Mouse (Mus musculus) stomach, postnatal 0 days (tissue): ENCODE results near the gene Zfyve26. TPM values are rescaled to one million over a fixed set of nuclear protein-coding genes. Genes with fewer than 3 reads are reported as not detected.

ENCODE experiments used
- ATAC-seq: fragments of 200-750 bp; cut with Nextera tagmentation; 2 replicates; pipeline ENCODE4 v1.8.0; 2017; ENCODE audit not compliant: low FRiP score, low TSS enrichment
- DNase-seq: peaks from one replicate; pipeline ENCODE4 v3.0.0-alpha.2; 2016; ENCODE audit warnings: low spot score
- H3K27ac ChIP-seq: fragments of 300-500 bp; sonication (generic); replicated peaks from 2 replicates; pipeline ENCODE4 v1.5.1; 2014; ENCODE audit warnings: mild to moderate bottlenecking, control low read depth
- H3K27me3 ChIP-seq: fragments of 300-500 bp; sonication (generic); 2 replicates; pipeline ENCODE4 v1.6.1; 2014; ENCODE audit warnings: low read length; ENCODE audit not compliant: control insufficient read depth, insufficient read depth
- H3K36me3 ChIP-seq: fragments of 300-500 bp; sonication (generic); 2 replicates; pipeline ENCODE4 v1.6.1; 2014; ENCODE audit warnings: low read length, mixed read lengths; ENCODE audit not compliant: control insufficient read depth, insufficient read depth
- H3K4me1 ChIP-seq: fragments of 300-500 bp; sonication (generic); replicated peaks from 2 replicates; pipeline ENCODE4 v1.6.1; 2014; ENCODE audit warnings: antibody characterized with exemption; ENCODE audit not compliant: control insufficient read depth, insufficient read depth
- H3K4me2 ChIP-seq: fragments of 300-500 bp; sonication (generic); replicated peaks from 2 replicates; pipeline ENCODE4 v1.6.1; 2014; ENCODE audit warnings: low read depth, mild to moderate bottlenecking, control low read depth, moderate library complexity
- H3K4me3 ChIP-seq: fragments of 300-500 bp; sonication (generic); 2 replicates; pipeline ENCODE4 v1.5.1; 2014; ENCODE audit warnings: low read depth, low read length, control low read depth
- H3K9ac ChIP-seq: fragments of 300-500 bp; sonication (generic); 2 replicates; pipeline ENCODE4 v1.6.1; 2014; ENCODE audit warnings: mild to moderate bottlenecking, low read length, control low read depth, mixed read lengths
- H3K9me3 ChIP-seq: fragments of 300-500 bp; sonication (generic); 2 replicates; pipeline ENCODE4 v1.6.1; 2016; ENCODE audit warnings: low read length; ENCODE audit not compliant: control insufficient read depth
- CTCF ChIP-seq: IDR thresholded peaks from 2 replicates; pipeline ENCODE4 v1.5.1; 2016; ENCODE audit warnings: antibody characterized with exemption, low read depth, mild to moderate bottlenecking, moderate library complexity
- EP300 ChIP-seq: optimal IDR thresholded peaks from 2 replicates; pipeline ENCODE3; 2016; ENCODE audit warnings: antibody characterized with exemption
- WGBS: fragments of 180-500 bp; shearing (Covaris S2); extraction: QIAGEN DNeasy Blood & Tissue Kit; methylation state at CpG from one replicate; pipeline ENCODE4 v1.1.7; 2014; 5-methylcytosine and 5-hydroxymethylcytosine counted together
- polyA plus RNA-seq: library from polyadenylated mRNA; unstranded; fragments of >200 nt; fragmentation: Nextera tagmentation; extraction: Ambion mirVana; gene quantifications from 2 replicates; pipeline ENCODE4 v1.2.1, GENCODE M21; 2015

Gene Zfyve26
- polyA plus RNA-seq, 1 experiment from 2014 or later: 3.7 TPM

DNA sequence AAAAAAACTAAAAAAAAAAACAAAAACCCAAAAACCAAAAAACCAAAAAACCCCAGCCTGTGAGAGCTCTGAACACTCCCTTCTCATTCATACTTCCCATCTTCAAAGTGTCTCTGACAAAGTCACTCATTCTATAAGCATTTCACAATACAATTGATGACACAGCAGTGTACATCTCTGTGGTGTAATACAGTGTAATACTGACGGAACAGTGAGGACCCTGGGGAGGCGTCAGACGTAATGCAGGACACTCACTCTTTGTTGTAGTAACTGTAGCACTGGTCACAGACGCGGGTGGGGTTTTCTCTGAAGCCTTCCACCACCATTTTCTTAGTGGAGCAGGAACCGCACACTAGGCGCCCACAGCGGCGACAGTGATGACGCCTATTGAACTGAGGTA is 41.1 kb downstream of the Zfyve26 start:
- no peak overlapping the region for H3K27ac ChIP-seq
- peaks cover 22% of the 10 kb centered on the region for H3K36me3 ChIP-seq
- TF ChIP-seq EP300 (no peak), CTCF (no peak)
- H3K27me3 ChIP-seq: no peaks in the 10 kb centered on the region
- 94% methylated on average over 10 of the region's 10 CpGs for WGBS
- no peak overlapping the region for H3K4me3 ChIP-seq
- no peak overlapping the region for H3K9ac ChIP-seq
- ATAC-seq (no peak), DNase-seq (no peak)
- no peaks in the 10 kb centered on the region for H3K9me3 ChIP-seq
- H3K4me1 ChIP-seq: no peaks in the 10 kb centered on the region
- no peak overlapping the region for H3K4me2 ChIP-seq

DNA sequence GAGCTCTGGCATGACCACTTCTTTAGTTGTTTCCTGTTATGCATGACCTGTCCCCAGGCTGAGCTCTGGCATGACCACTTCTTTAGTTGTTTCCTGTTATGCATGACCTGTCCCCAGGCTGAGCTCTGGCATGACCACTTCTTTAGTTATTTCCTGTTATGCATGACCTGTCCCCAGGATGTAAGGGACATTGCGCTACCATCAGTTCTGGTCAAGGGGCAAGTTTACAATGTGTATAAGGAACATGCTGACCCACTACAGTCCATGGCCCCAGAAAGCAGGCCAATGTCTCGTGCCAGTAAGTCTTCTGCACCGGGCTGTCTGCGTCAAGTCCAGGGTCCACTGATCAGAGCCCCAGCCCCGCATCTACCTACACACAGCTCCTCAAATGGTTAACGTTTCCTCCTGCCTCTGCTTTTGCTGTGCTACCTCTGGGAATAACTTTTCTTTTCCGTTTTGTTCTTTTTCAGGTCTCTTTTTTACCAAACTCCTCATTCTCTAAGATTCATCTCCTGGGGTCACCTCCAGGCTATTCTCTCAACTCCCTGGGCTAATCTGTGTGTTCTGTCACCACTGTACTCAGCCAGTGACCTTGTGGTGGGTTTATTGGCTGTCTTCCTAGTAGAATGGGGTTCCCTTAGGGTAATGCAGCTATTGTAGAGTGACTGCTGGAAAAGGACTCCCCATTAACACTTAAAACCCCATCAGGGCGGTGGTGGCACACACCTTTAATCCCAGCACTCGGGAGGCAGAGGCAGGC is 42.6 kb downstream of the Zfyve26 start:
- Histone ChIP-seq H3K9me3 (no peaks in the 10 kb centered on the region), H3K4me1 (no peaks in the 10 kb centered on the region), H3K27ac (no peak overlapping the region), H3K4me2 (no peak overlapping the region), H3K36me3 (peaks cover 22% of the 10 kb centered on the region), H3K27me3 (no peaks in the 10 kb centered on the region), H3K9ac (no peak overlapping the region), H3K4me3 (no peak overlapping the region)
- WGBS: 90% methylated on average over 9 of the region's 9 CpGs
- ATAC-seq: no peak
- TF ChIP-seq EP300 (no peak), CTCF (no peak)
- DNase-seq: no peak

DNA sequence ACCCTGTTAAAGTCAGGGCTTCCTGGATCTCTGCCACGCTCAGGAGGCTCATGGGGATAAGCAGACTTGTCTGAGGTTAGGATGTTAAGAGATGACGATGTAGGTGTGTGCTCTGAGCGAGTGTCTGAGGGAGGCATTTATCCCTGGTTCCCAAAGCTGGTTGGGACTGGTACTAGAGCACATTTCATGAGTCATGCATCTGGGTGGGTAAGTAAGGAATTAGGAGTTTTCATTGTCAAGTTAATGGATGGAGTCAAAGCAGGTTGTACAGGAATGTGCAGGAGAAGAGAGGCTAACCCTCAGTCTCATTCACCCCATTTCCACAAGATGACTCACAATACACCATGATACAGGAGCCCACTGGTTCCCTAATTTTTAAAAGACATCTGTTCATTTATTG is 48.0 kb downstream of the Zfyve26 start:
- Histone ChIP-seq H3K9ac (no peak overlapping the region), H3K27ac (peak overlapping the region; percentile 35; the same call in 1 of the 2 replicates), H3K4me3 (no peak overlapping the region), H3K4me1 (no peaks in the 10 kb centered on the region), H3K36me3 (peaks cover 43% of the 10 kb centered on the region), H3K4me2 (no peak overlapping the region), H3K27me3 (no peaks in the 10 kb centered on the region), H3K9me3 (no peaks in the 10 kb centered on the region)
- DNase-seq (no peak), ATAC-seq (peak; percentile 74)
- WGBS: 79% methylated on average over 3 of the region's 3 CpGs
- TF ChIP-seq EP300: peak; percentile 88
- TF ChIP-seq CTCF: no peak

DNA sequence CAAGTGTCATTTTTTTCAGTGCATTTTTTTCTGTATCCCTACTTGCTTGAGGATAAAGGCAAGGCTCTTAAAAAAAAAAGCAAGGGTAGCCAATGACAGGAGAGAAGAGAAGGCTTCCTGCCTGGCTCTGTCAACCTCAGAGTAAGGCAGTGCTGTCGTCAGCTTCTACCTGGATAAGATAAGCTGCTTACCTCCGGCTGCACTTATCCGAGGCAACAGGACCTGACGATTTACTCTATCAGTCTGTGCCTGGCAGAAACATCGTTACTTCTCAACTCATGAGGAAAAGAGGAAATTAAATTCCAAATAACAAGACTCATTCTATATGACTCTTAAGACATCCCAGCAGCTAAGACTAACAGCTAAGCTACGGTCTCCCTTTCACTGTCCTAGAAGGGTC is 53.2 kb downstream of the Zfyve26 start:
- H3K27ac ChIP-seq: no peak overlapping the region
- no peak overlapping the region for H3K4me2 ChIP-seq
- no peak for TF ChIP-seq CTCF
- no peak for TF ChIP-seq EP300
- DNase-seq: no peak
- no peak for ATAC-seq
- WGBS: 69% methylated on average over 6 of the region's 6 CpGs
- no peaks in the 10 kb centered on the region for H3K27me3 ChIP-seq
- peaks cover 44% of the 10 kb centered on the region for H3K36me3 ChIP-seq
- no peaks in the 10 kb centered on the region for H3K9me3 ChIP-seq
- no peak overlapping the region for H3K9ac ChIP-seq
- no peak overlapping the region for H3K4me3 ChIP-seq
- H3K4me1 ChIP-seq: no peaks in the 10 kb centered on the region

DNA sequence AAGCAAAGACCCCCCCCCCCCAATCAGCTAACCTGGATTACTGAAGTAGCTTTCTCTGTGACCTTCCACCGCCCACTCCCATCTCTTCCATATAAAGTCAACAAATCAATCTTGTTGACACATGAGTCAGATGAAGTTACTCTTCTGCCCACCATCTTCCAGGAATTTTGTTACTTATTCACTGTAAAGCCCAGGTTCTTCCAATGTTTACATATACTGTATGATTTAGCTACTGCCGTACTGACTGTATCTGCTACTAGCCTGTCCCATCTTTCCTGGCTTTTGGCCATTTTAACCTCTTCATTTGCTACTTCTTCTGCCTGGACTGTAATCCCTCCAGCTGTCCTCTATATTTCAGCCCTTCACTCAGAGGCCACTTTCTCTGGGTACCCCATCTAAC is 54.1 kb downstream of the Zfyve26 start:
- Histone ChIP-seq H3K9me3 (no peaks in the 10 kb centered on the region), H3K27me3 (no peaks in the 10 kb centered on the region), H3K27ac (no peak overlapping the region), H3K4me3 (no peak overlapping the region), H3K4me2 (no peak overlapping the region), H3K36me3 (peaks cover 52% of the 10 kb centered on the region), H3K9ac (no peak overlapping the region), H3K4me1 (no peaks in the 10 kb centered on the region)
- DNase-seq: no peak
- TF ChIP-seq CTCF: no peak
- no peak for TF ChIP-seq EP300
- ATAC-seq: no peak
- 39% methylated on average over 2 of the region's 2 CpGs for WGBS

DNA sequence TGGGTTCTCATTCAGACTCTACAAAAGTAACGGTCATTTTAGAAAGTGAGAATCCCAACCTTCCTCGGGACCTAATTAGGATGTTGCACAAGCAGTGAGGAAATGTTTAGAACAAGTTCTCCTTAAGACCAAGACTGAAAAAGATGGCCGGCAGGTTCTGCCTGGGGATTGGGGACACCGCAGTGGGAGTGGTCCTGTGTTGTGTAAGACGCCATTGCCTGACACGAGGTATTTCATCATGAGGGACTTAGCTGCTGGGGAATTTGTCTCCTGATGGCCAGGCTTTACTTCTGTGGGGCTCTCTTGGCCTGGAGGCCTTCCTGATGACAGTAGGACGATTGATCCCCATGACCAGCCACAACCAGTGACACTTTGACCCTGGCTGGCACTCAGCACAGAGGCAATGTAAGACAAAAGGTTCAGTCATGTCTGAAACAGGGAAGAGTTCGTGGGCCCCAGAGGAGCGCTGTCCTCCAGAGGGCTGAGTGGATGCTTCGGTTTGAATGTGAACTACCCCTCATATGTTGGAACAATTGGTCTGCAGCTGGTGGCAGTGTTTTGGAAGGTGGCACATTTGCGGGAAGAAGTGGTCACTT is 60.5 kb downstream of the Zfyve26 start:
- Histone ChIP-seq H3K27me3 (no peaks in the 10 kb centered on the region), H3K36me3 (peaks cover 27% of the 10 kb centered on the region), H3K9ac (no peak overlapping the region), H3K4me1 (no peaks in the 10 kb centered on the region), H3K4me2 (no peak overlapping the region), H3K9me3 (no peaks in the 10 kb centered on the region), H3K4me3 (no peak overlapping the region), H3K27ac (no peak overlapping the region)
- 78% methylated on average over 11 of the region's 11 CpGs for WGBS
- TF ChIP-seq EP300: no peak
- TF ChIP-seq CTCF: no peak
- DNase-seq (no peak), ATAC-seq (no peak)
